Mouse (Mus musculus) embryonic fibroblast, embryonic 13.5 days (primary cell): ENCODE results near the gene B4galt7.

Experiments
- CTCF ChIP-seq: IDR thresholded peaks from 2 replicates; pipeline ENCODE4 v1.5.1; 2011; ENCODE audit warnings: mild to moderate bottlenecking, control low read depth, low read length, moderate library complexity, borderline replicate concordance; ENCODE audit not compliant: insufficient read depth
- POLR2A ChIP-seq: IDR thresholded peaks from 2 replicates; pipeline ENCODE4 v1.6.1; 2011; ENCODE audit warnings: low read depth, mild to moderate bottlenecking, control low read depth, low read length, moderate library complexity

GRCm38 (mm10) chr13:55573432-55573831 lies 26.3 kb upstream of the B4galt7 start, which contains the start of gene Tmed9:
- TF ChIP-seq CTCF (no peak), POLR2A (no peak)
